Mouse (Mus musculus): ENCODE measurements around the gene Epn2.

DNA sequence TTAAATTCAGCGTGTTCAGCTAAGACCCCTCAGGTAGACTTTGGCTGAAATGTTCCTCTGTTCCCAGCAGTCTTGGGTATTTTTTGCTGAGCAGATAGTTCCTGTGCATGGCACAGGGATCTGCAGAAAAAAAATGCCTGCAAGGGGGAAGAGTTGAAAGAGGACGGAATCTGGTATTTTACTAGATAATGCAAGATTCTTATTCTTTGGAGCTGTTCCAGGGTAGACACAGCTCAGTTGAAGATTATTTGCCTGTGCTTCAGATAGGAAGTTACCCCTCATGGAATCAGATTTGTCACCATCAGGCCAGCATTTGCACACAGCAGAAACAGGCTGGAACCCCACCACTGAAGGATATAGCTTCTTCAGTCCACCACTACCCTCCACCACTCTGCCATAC, 84.0 kb downstream of the Epn2 start:
- TF ChIP-seq CTCF (IDR thresholded peaks at IDR 0.05; ENCODE audit: low read depth, low read length) (no peak), POLR2A (IDR thresholded peaks at IDR 0.05; ENCODE audit: borderline replicate concordance, low read depth, low read length) (no peak)

Measured in bone marrow macrophage, adult 2 months (primary cell).